Mouse (Mus musculus): ENCODE data around the gene Fmo5.

The Fmo5 gene

GRCm38 (mm10) chr3:97680631-97681320, 52.2 kb downstream of the Fmo5 start:
- DNase-seq (ENCODE audit: inconsistent ontology term): peak; percentile 62

GRCm38 (mm10) chr3:97681321-97682158, 52.9 kb downstream of the Fmo5 start:
- peak; percentile 77 for DNase-seq (ENCODE audit: inconsistent ontology term)

DNA sequence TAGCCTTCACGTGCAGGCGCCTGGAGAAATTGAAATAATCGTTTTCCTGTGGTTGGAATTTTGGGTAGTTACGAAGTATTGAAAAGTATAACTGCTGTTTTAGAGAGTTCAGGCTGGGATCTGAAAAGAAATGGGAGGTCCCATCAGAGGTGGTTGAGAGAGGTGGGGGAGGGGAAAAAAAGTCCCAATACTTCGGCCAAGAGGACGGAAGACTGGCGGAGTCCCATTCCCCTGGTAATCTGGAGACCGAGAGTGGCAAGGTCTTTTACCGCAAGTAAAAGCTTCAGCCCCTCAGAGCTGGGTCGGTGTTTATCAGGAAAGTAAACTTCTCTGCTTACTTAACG, 53.5 kb downstream of the Fmo5 start:
- no peak for DNase-seq (ENCODE audit: inconsistent ontology term)

GRCm38 (mm10) chr3:97682576-97682975, 54.0 kb downstream of the Fmo5 start:
- no peak for DNase-seq (ENCODE audit: inconsistent ontology term)

GRCm38 (mm10) chr3:97683560-97684195, 55.1 kb downstream of the Fmo5 start:
- peak; percentile 63 for DNase-seq (ENCODE audit: inconsistent ontology term)

DNA sequence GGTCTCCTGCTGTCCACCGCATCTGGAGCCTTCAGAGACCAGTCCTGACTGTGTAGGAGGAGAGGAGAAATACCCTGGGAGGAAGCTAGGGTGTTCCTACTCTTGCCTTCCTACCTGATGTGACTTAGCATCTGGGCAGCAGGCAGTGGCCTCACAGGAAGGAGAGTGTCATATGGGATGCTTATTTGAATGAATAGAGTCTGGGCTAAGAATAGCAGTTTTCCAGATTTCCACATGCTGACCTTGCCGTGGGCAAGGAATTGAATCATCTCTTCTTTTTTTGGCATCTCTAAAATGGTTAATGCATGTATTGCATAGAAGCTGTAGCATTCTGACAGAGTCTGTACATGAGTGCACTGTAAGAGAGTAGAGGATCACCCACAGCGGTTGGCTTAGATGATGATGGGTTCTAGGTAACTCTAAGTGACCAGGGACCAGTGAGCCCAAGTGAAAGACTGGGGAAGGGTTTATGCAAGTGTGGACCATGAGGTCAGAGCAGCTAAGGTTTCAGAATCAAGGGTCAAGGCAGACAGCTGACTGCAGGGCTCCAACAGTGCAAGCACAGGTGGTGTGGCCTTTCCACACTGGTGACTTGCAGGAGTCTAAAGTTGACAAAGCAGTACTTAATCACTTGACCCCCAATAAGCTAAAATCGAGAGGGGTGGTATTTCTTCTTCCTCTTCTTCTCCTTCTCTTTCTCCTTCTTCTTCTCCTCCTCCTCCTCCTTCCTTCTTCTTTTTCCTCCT, 57.9 kb downstream of the Fmo5 start:
- no peak for DNase-seq (ENCODE audit: inconsistent ontology term)

DNA sequence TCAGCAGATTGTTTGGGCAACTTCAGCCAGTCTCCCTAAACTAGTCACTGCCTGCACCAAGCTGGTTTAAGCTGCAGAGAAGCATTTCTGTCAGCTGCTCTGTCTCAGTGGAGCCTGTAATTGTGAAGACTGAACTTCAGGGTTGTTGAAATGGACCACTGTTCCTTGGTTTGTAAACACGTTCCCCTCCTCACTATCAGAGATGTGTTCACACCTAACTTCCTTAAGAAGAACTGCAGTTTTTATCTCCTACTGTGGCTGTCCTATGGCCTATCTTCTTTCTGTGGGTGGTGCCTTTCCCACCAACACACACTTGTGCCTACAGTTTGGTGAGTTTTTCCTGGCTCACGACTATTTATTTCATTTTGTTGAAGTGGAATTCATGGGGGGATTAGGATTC, 60.7 kb downstream of the Fmo5 start:
- no peak for DNase-seq (ENCODE audit: inconsistent ontology term)

DNA sequence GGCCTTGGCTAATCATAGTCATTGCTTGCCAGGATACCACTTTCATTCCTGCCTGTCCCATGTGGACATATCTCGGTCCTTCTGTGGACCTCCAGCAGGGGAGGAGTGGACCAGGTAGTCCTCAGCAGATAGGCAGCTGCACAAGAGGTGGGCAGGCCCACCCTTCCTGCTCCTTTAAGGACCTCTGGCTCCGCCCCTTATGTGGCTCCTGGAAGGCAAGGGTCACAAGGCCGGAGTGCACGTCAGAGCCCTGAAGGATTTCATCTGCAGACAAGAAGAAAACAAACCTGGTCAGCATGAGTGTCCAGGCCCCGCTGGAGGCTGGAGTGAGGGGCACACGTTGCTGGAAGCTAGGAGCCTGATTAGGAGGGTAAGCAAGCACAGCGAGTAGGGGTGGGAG, 62.0 kb downstream of the Fmo5 start:
- DNase-seq (ENCODE audit: inconsistent ontology term): no peak

GRCm38 (mm10) chr3:97691443-97692017, 62.9 kb downstream of the Fmo5 start:
- no peak for DNase-seq (ENCODE audit: inconsistent ontology term)

GRCm38 (mm10) chr3:97693806-97694205, 65.2 kb downstream of the Fmo5 start:
- no peak for DNase-seq (ENCODE audit: inconsistent ontology term)

- DNase-seq (ENCODE audit: inconsistent ontology term): no peak
These were observed 68.3 kb downstream of the Fmo5 start for GRCm38 (mm10) chr3:97696866-97697265.

GRCm38 (mm10) chr3:97697291-97697690, 68.7 kb downstream of the Fmo5 start:
- no peak for DNase-seq (ENCODE audit: inconsistent ontology term)

DNA sequence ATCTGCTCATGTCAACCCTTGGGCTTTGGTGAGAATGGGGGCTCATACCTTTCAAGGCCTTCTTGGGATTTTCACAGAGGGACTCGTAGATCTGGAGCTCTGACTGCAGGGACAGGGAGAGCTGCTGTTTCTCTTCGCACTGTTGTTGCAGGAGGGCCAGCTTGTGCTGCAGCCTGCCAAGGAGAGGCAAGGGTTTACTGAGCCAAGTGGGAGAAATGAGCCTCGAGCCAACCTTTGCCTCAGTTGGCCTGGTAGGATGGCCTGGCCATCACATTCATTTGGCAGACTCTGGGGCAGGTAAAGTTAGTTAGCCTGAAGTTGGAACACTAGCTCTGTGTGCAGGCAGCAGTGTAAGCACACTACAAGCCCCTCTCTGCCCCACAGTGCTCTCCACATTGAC, 70.5 kb downstream of the Fmo5 start:
- DNase-seq (ENCODE audit: inconsistent ontology term): no peak

DNA sequence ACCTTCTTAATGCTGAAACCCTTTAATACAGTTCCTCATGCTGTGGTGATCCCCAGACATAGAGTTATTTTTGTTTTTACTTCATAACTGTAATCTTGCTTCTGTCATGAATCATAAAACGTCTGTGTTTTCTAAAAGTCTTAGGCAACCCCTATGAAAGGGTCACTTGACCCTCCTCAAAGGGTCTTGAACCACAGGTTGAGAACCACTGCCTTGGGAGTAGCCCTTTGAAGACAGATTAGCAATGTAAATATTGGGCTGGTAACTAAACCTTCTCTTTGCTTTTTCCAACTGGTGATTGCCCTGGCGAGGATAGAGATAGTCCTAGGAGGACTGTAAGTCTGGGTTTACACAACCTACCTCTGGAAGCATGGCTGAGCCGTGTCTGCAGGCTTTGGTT, 72.6 kb downstream of the Fmo5 start:
- DNase-seq (ENCODE audit: inconsistent ontology term): no peak

DNA sequence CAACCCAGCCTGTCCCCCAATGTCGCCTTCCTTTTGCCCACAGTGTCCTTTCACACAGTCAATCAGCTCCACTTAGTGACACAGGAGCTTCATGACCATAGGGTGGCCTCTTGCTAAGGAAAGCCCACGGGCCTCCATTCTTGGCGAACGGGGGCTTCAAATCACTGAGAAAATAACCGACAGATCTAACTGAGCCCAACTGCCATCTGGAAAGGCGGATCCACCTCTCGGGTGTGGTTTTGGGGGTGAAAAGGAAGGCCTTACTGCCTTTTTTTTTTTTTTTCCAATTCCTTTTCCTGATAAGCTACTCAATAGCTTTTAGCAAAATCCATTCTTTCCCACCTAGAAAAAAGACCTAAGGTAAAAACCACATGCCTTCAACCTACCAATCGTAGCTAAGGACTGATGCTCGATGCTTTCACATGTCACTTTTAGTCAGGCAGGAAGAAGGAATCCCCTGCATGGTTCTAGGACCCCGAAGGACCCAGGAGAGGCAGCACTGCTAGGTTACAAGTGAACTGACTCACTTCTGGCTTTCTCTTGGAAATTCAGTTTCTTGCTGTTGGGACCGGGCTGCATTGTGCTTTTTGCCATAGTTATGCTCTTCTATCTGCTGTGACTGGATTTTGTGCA, 74.0 kb downstream of the Fmo5 start:
- DNase-seq (ENCODE audit: inconsistent ontology term): no peak

Measured in Muller cell, postnatal 12 days (primary cell).